33 mouse cellular contexts compared by ENCODE assay signal in the genomic region with DNA sequence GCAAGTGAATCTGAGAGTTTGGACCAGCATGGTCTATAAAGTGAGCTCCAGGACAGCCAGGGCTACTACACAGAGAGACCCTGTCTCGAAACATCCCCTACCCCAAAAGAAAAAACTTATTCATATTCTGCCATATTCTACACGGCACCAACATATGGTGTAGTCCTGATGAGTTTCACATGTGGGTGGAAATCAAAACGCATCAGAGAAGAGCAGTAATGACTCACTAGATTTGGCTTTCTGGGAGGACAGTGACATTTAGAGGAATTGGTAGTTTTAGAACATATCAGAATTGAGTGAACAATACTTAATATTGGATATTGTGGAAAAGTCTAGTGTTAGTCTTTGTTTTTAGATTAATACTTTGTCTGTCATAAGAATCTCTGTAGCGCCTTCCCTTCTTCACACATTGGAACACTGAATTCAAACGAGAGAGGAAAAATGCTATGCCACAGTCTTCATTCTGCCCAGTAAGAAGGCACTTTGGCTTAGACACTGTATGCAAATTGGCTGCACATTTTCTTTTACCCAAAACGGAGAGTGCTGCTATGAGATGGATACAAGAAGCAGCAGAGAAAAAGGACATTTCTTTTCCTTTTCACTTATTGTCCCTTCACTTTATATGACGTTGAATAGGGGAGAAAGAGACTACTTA. TPM values are rescaled to one million over a fixed set of nuclear protein-coding genes. Genes with fewer than 3 reads are reported as not detected.
A peak's percentile ranks its signal among the peaks of the same experiment; 100 is the strongest.
DNase-seq lines count a peak whose midpoint lies in the region; ATAC-seq lines count a peak whose summit lies in the region.
"Had no signal": no experiment of that assay in that cellular context is flagged by ENCODE, and none has a peak within 500 bp of the region (broad histone marks: within the 10 kb centered on the region; RNA-seq: fewer than 3 reads in every experiment).

No protein-coding gene starts in this region.

- peaks cover 6% of the 10 kb centered on the region; the same call in 1 of the 2 replicates for H3K4me1 ChIP-seq in forebrain, embryonic 16.5 days (replicated peaks; ENCODE audit: control insufficient read depth, insufficient read depth, low read length)
- no peaks in the 10 kb centered on the region for H3K4me1 ChIP-seq in forebrain, embryonic 12.5 days
- H3K4me1 ChIP-seq: embryonic facial prominence, embryonic 10.5 days; embryonic facial prominence, embryonic 15.5 days; hindbrain, embryonic 13.5 days; limb, embryonic 10.5 days; limb, embryonic 15.5 days; midbrain, embryonic 15.5 days; neural tube, embryonic 15.5 days had no signal

- no peak overlapping the region for H3K9ac ChIP-seq in forebrain, embryonic 16.5 days (replicated peaks; ENCODE audit: low read depth, low read length)
- H3K9ac ChIP-seq in forebrain, embryonic 12.5 days = no peak overlapping the region
- H3K9ac ChIP-seq: embryonic facial prominence, embryonic 15.5 days; hindbrain, embryonic 13.5 days; limb, embryonic 15.5 days; liver, embryonic 13.5 days; midbrain, embryonic 15.5 days; neural tube, embryonic 15.5 days had no signal

- no peaks in the 10 kb centered on the region for H3K36me3 ChIP-seq in forebrain, embryonic 16.5 days (ENCODE audit: control insufficient read depth, insufficient read depth)
- peaks cover 9% of the 10 kb centered on the region; the same call in 1 of the 2 replicates for H3K36me3 ChIP-seq in forebrain, embryonic 12.5 days (replicated peaks)
- H3K36me3 ChIP-seq: embryonic facial prominence, embryonic 15.5 days; midbrain, embryonic 15.5 days; neural tube, embryonic 15.5 days had no signal

- H3K4me3 ChIP-seq in forebrain, embryonic 16.5 days (replicated peaks; ENCODE audit: low read length) = no peak overlapping the region
- no peak overlapping the region for H3K4me3 ChIP-seq in forebrain, embryonic 12.5 days (replicated peaks)
- H3K4me3 ChIP-seq: embryonic facial prominence, embryonic 10.5 days; embryonic facial prominence, embryonic 15.5 days; hindbrain, embryonic 13.5 days; limb, embryonic 10.5 days; limb, embryonic 15.5 days; liver, embryonic 13.5 days; midbrain, embryonic 15.5 days; neural tube, embryonic 15.5 days had no signal

- no peak overlapping the region for H3K4me2 ChIP-seq in forebrain, embryonic 16.5 days (ENCODE audit: low read length)
- no peak overlapping the region for H3K4me2 ChIP-seq in forebrain, embryonic 12.5 days
- H3K4me2 ChIP-seq: embryonic facial prominence, embryonic 15.5 days; heart, embryonic 11.5 days; hindbrain, embryonic 13.5 days; limb, embryonic 15.5 days; liver, embryonic 13.5 days; midbrain, embryonic 15.5 days; neural tube, embryonic 15.5 days had no signal

- no peak overlapping the region for H3K27ac ChIP-seq in forebrain, embryonic 16.5 days (ENCODE audit: low read length)
- H3K27ac ChIP-seq in forebrain, embryonic 12.5 days = no peak overlapping the region
- H3K27ac ChIP-seq: embryonic facial prominence, embryonic 10.5 days; embryonic facial prominence, embryonic 15.5 days; hindbrain, embryonic 13.5 days; kidney, postnatal 0 days; limb, embryonic 10.5 days; limb, embryonic 15.5 days; liver, embryonic 13.5 days; macrophage; midbrain, embryonic 15.5 days; neural tube, embryonic 15.5 days had no signal

- 57% methylated on average over 7 of the region's 7 CpGs for WGBS in forebrain, embryonic 16.5 days
- 89% methylated on average over 7 of the region's 7 CpGs for WGBS in forebrain, embryonic 12.5 days

- H3K9me3 ChIP-seq in forebrain, embryonic 16.5 days (ENCODE audit: control insufficient read depth, low read length) = no peaks in the 10 kb centered on the region
- H3K9me3 ChIP-seq in forebrain, embryonic 12.5 days = no peaks in the 10 kb centered on the region
- H3K9me3 ChIP-seq: embryonic facial prominence, embryonic 10.5 days; embryonic facial prominence, embryonic 15.5 days; hindbrain, embryonic 13.5 days; limb, embryonic 10.5 days; limb, embryonic 15.5 days; liver, embryonic 13.5 days; midbrain, embryonic 15.5 days; neural tube, embryonic 15.5 days had no signal

- peak; percentile 58 for DNase-seq in layer of hippocampus, adult 9-10 months (ENCODE audit: low spot score)
- no peak for DNase-seq in layer of hippocampus, adult 8-10 months (ENCODE audit: low spot score in 2 of 2)
- DNase-seq in right cerebral cortex, adult 18-20 months = peak; percentile 24
- no peak for DNase-seq in right cerebral cortex, postnatal 25 days
- DNase-seq in telencephalon, adult 2 months (ENCODE audit: low read depth, low spot score) = peak; percentile 71
- no peak for DNase-seq in gastrocnemius, adult 8-10 months (ENCODE audit: low spot score in 2 of 2)
- DNase-seq: adrenal gland, postnatal 14 days; B cell, adult 2 months; cerebellum, adult 18-20 months; cerebellum, postnatal 25 days; gastrocnemius, postnatal 36 days; heart, adult 18-20 months; heart, postnatal 36 days; kidney, adult 8-10 months; kidney, postnatal 4 days; liver, embryonic 13.5 days; lung, adult 18-20 months; retina, postnatal 1 day; spleen, adult 18-20 months had no signal

- ATAC-seq in forebrain, embryonic 16.5 days = 0 out of 2 replicates have a peak, but pooled peaks have one; percentile 40
- no peak for ATAC-seq in forebrain, embryonic 12.5 days (ENCODE audit: low FRiP score)
- ATAC-seq: intestine, embryonic 16.5 days; lung, postnatal 0 days; midbrain, embryonic 15.5 days had no signal

- H3K27me3 ChIP-seq in forebrain, embryonic 16.5 days (replicated peaks; ENCODE audit: control insufficient read depth, insufficient read depth, low read length) = no peaks in the 10 kb centered on the region
- H3K27me3 ChIP-seq in forebrain, embryonic 12.5 days = no peaks in the 10 kb centered on the region
- H3K27me3 ChIP-seq: embryonic facial prominence, embryonic 15.5 days; hindbrain, embryonic 13.5 days; limb, embryonic 15.5 days; liver, embryonic 13.5 days; midbrain, embryonic 15.5 days; neural tube, embryonic 15.5 days had no signal

RNA-seq across cellular contexts. Expression of gene Celf1, which starts 35.1 kb away (rescaled TPM):
- polyA plus RNA-seq in forebrain, embryonic 16.5 days (2015; fragmentation: Nextera tagmentation; extraction: Ambion mirVana) = 130 and 144 TPM in 2 replicates
- polyA plus RNA-seq in forebrain, embryonic 12.5 days (2016; fragmentation: Nextera tagmentation; extraction: Ambion mirVana) = 172 and 183 TPM in 2 replicates
- total RNA-seq in layer of hippocampus, adult 8-10 months (2022) = 100 to 1,000 TPM; 119 to 137 (median 132) TPM
- total RNA-seq in gastrocnemius, adult 8-10 months (2022) = 10 to 100 TPM; 50.7 to 66.2 (median 63.7) TPM

Comparison
In these comparisons a context has a peak if more than half of its experiments do, and no peak if none do; other contexts are left out.
1. DNase-seq: peak in layer of hippocampus, adult 9-10 months (single experiment), right cerebral cortex, adult 18-20 months (single experiment) and telencephalon, adult 2 months (single experiment); none in layer of hippocampus, adult 8-10 months (0 of 2), right cerebral cortex, postnatal 25 days (single experiment) and gastrocnemius, adult 8-10 months (0 of 2).